Mouse (Mus musculus): ENCODE results near the gene Gstp3. TPM values are rescaled to one million over a fixed set of nuclear protein-coding genes. Genes with fewer than 3 reads are reported as not detected.

Gstp3 gene
- polyA plus RNA-seq, 1 experiment from 2014 or later, result not detected

DNA sequence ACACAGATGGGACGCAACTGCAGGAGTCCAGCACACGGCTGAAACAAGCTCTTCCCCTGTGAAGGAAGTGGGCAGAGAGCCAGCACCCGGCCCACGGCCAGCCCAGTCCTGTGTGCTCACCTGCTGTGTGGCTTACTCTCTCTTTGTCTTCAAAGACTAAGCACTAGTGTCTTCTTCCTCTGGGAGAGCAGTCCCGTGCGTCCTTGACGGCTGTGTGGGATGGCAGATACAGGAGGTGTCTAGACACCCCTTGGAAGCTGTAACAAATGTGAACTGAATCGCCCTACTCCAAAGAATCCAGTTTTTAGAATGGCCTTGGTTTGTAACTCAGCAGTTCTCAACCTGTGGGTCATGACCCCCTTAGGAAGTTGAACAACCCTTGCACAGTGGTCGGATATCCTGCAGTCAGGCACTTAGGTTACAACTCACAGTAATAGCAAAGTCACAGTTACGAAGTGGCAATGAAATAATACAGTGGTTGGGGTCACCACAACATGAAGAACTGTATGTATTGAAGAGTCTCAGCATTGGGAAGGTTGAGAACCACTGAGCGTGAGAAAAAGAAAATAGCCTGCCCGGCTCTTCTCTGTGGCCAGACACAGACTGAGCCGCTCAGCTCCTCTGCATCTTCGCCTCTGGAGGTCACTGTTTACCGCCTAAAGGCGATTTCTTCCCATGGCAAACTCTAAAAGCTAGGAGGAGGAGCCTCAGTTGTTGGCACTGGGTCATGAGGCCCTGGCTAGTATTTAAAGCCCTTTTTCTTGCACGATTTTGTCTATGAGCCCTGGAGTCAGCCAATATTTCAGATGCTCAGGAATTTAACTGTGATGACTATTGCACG is 40.4 kb downstream of the Gstp3 start:
- 37% methylated on average over 18 of the region's 18 CpGs for WGBS

DNA sequence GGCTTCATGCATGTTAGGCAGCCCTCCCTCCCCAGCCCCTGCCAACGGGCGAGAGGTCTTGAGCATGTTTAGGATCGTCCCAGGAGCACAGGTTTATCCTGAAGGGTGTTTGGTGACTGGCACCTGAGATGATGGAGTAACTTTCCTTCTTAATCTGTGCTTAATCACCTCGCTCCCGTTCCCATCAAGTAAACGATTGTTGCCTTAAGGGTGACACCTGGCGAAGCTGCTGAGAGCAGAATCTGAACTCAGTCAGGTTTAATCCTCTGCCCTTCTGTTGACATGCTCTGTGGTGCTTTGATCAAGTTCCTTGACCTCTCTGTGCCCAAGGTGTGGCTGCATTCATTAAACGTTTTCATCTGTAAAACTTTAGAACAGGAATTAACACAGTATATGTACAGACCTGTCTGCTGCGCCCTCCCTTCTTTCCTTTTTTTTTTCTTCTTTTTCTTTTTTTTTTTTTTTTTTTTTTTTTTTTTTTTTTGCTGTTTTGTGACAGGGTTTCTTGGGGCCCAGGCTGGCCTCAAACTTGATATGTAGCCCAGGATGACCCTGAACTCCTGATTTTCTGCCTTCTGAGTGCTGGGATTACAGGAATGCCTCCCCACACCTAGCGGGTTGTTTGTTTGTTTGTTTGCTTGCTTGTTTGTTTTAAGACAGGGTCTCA is 41.3 kb downstream of the Gstp3 start:
- Histone ChIP-seq H3K4me1 (peaks cover 3% of the 10 kb centered on the region; the same call in 1 of the 2 replicates), H3K27ac (no peak overlapping the region), H3K9ac (no peak overlapping the region), H3K27me3 (peaks cover 5% of the 10 kb centered on the region; the same call in 1 of the 2 replicates), H3K4me2 (no peak overlapping the region), H3K4me3 (replicated peaks) (no peak overlapping the region), H3K9me3 (no peaks in the 10 kb centered on the region), H3K36me3 (replicated peaks) (no peaks in the 10 kb centered on the region)
- no peak for ATAC-seq (ENCODE audit: low FRiP score)
- 69% methylated on average over 10 of the region's 10 CpGs for WGBS

More for the DNA sequence above, 40.4 kb downstream of the Gstp3 start:
- Histone ChIP-seq H3K9me3 (no peaks in the 10 kb centered on the region), H3K27me3 (peaks cover 5% of the 10 kb centered on the region; the same call in 1 of the 2 replicates), H3K4me2 (no peak overlapping the region), H3K9ac (no peak overlapping the region), H3K4me1 (peaks cover 3% of the 10 kb centered on the region; the same call in 1 of the 2 replicates), H3K4me3 (replicated peaks) (no peak overlapping the region), H3K27ac (no peak overlapping the region), H3K36me3 (replicated peaks) (no peaks in the 10 kb centered on the region)
- ATAC-seq (ENCODE audit: low FRiP score), result 0 out of 2 replicates have a peak, but pooled peaks have one; percentile 71

- no peak overlapping the region for H3K9ac ChIP-seq
- H3K36me3 ChIP-seq (replicated peaks), result no peaks in the 10 kb centered on the region
- H3K4me3 ChIP-seq (replicated peaks), result no peak overlapping the region
- H3K9me3 ChIP-seq, result no peaks in the 10 kb centered on the region
- peaks cover 5% of the 10 kb centered on the region; the same call in 1 of the 2 replicates for H3K27me3 ChIP-seq
- H3K4me1 ChIP-seq, result peaks cover 15% of the 10 kb centered on the region
- no peak for ATAC-seq (ENCODE audit: low FRiP score)
- H3K27ac ChIP-seq, result no peak overlapping the region
- no peak overlapping the region for H3K4me2 ChIP-seq
- WGBS, result 69% methylated on average over 5 of the region's 5 CpGs
Observed at GRCm38 (mm10) chr19:4015635-4016034, 43.7 kb downstream of the Gstp3 start.

DNA sequence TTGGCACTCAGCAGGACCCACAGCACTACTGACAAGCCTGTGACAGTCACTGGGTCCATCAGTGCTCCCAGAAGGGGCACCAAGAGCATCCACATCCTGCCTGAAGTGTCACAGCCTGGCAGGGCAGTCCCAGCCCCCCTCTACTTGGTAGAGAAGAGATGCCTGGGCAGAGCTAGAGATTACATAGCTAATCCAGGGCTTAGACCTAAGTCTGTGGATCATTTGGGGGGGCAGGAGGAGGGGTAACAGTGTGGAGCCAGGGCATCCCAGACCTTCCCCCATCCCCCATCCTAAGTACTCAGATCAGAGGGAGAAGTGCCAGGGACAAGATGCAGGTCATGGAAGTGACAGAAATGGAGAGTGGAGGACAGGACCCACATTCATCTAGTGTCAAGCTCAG is 44.6 kb downstream of the Gstp3 start:
- H3K4me3 ChIP-seq (replicated peaks), result no peak overlapping the region
- H3K9me3 ChIP-seq, result no peaks in the 10 kb centered on the region
- peaks cover 7% of the 10 kb centered on the region for H3K36me3 ChIP-seq (replicated peaks)
- no peak for ATAC-seq (ENCODE audit: low FRiP score)
- H3K4me1 ChIP-seq, result peaks cover 15% of the 10 kb centered on the region
- H3K9ac ChIP-seq, result no peak overlapping the region
- H3K27ac ChIP-seq, result no peak overlapping the region
- H3K4me2 ChIP-seq, result no peak overlapping the region
- H3K27me3 ChIP-seq, result peaks cover 5% of the 10 kb centered on the region; the same call in 1 of the 2 replicates

GRCm38 (mm10) chr19:4013066-4013465 is 46.3 kb downstream of the Gstp3 start:
- peaks cover 13% of the 10 kb centered on the region for H3K4me1 ChIP-seq
- peaks cover 5% of the 10 kb centered on the region; the same call in 1 of the 2 replicates for H3K27me3 ChIP-seq
- peaks cover 24% of the 10 kb centered on the region for H3K36me3 ChIP-seq (replicated peaks)
- H3K27ac ChIP-seq, result no peak overlapping the region
- no peak overlapping the region; the same call in 1 of the 2 replicates for H3K9ac ChIP-seq
- H3K4me2 ChIP-seq, result peak overlapping the region; percentile 46
- ATAC-seq (ENCODE audit: low FRiP score), result no peak; the same call in 1 of the 2 replicates
- peak overlapping the region; percentile 89 for H3K4me3 ChIP-seq (replicated peaks)
- WGBS, result 25% methylated on average over 9 of the region's 9 CpGs
- no peaks in the 10 kb centered on the region for H3K9me3 ChIP-seq

- H3K27ac ChIP-seq, result peak within 1 kb of the TSS; percentile 26; the same call in 1 of the 2 replicates
- peaks cover 29% of the 10 kb centered on the region for H3K36me3 ChIP-seq (replicated peaks)
- H3K9me3 ChIP-seq, result no peaks in the 10 kb centered on the region
Observed at GRCm38 (mm10) chr19:4012432-4013022, 46.8 kb downstream of the Gstp3 start, which contains the start of gene Ndufv1. Gene Ndufv1, minus strand, starts transcription at chr19:4012806.

GRCm38 (mm10) chr19:4011086-4011485 is 48.3 kb downstream of the Gstp3 start:
- 96% methylated on average over 5 of the region's 5 CpGs for WGBS
- no peak overlapping the region for H3K27ac ChIP-seq
- ATAC-seq (ENCODE audit: low FRiP score), result no peak
- H3K4me2 ChIP-seq, result no peak overlapping the region
- H3K4me1 ChIP-seq, result peaks cover 13% of the 10 kb centered on the region
- no peaks in the 10 kb centered on the region for H3K9me3 ChIP-seq
- no peak overlapping the region for H3K4me3 ChIP-seq (replicated peaks)
- no peak overlapping the region for H3K9ac ChIP-seq
- H3K36me3 ChIP-seq (replicated peaks), result peaks cover 44% of the 10 kb centered on the region
- H3K27me3 ChIP-seq, result no peaks in the 10 kb centered on the region

More at GRCm38 (mm10) chr19:4012432-4013022, 46.8 kb downstream of the Gstp3 start, which contains the start of gene Ndufv1:
- peak within 1 kb of the TSS; percentile 68 for H3K4me2 ChIP-seq
- under 1% methylated on average over 45 of the region's 45 CpGs for WGBS
- peak; percentile 100 for ATAC-seq (ENCODE audit: low FRiP score)
- H3K4me3 ChIP-seq (replicated peaks), result peak within 1 kb of the TSS; percentile 89
- no peaks in the 10 kb centered on the region for H3K27me3 ChIP-seq
- H3K9ac ChIP-seq, result peak within 1 kb of the TSS; percentile 71
- peaks cover 13% of the 10 kb centered on the region for H3K4me1 ChIP-seq

Other genes with a start within 250 kb of the Gstp3 start
- gene Chka, start 207.8 kb downstream of the Gstp3 start, polyA plus RNA-seq (2016; fragmentation: Nextera tagmentation; extraction: Ambion mirVana), result 63.5 and 69.6 TPM in 2 replicates
- 10.3 and 12.4 TPM in 2 replicates for gene Tcirg1, start 152.4 kb downstream of the Gstp3 start, polyA plus RNA-seq (2016; fragmentation: Nextera tagmentation; extraction: Ambion mirVana)
- gene Ndufs8, start 146.8 kb downstream of the Gstp3 start, polyA plus RNA-seq (2016; fragmentation: Nextera tagmentation; extraction: Ambion mirVana), result 166 and 168 TPM in 2 replicates
- 0.64 and 0.69 TPM in 2 replicates for gene Aldh3b1, start 129.8 kb downstream of the Gstp3 start, polyA plus RNA-seq (2016; fragmentation: Nextera tagmentation; extraction: Ambion mirVana)
- 4.8 TPM in 2 replicates for gene Unc93b1, start 124.4 kb downstream of the Gstp3 start, polyA plus RNA-seq (2016; fragmentation: Nextera tagmentation; extraction: Ambion mirVana)
- not detected in 2 replicates for gene Aldh3b3, start 100.9 kb downstream of the Gstp3 start, polyA plus RNA-seq (2016; fragmentation: Nextera tagmentation; extraction: Ambion mirVana)
- 0.26 and 0.70 TPM in 2 replicates for gene Aldh3b2, start 87.2 kb downstream of the Gstp3 start, polyA plus RNA-seq (2016; fragmentation: Nextera tagmentation; extraction: Ambion mirVana)
- gene Acy3, start 73.0 kb downstream of the Gstp3 start, polyA plus RNA-seq (2016; fragmentation: Nextera tagmentation; extraction: Ambion mirVana), result 0.58 and 1.4 TPM in 2 replicates
- not detected in 2 replicates for gene Tbx10, start 66.8 kb downstream of the Gstp3 start, polyA plus RNA-seq (2016; fragmentation: Nextera tagmentation; extraction: Ambion mirVana)
- 19.3 and 20.8 TPM in 2 replicates for gene Nudt8, start 59.0 kb downstream of the Gstp3 start, polyA plus RNA-seq (2016; fragmentation: Nextera tagmentation; extraction: Ambion mirVana)
- 4.1 and 4.3 TPM in 2 replicates for gene Gm49405, start 58.9 kb downstream of the Gstp3 start, polyA plus RNA-seq (2016; fragmentation: Nextera tagmentation; extraction: Ambion mirVana)
- gene Doc2g, start 56.3 kb downstream of the Gstp3 start, polyA plus RNA-seq (2016; fragmentation: Nextera tagmentation; extraction: Ambion mirVana), result 6.3 TPM in 2 replicates
- gene Ndufv1, start 46.8 kb downstream of the Gstp3 start, polyA plus RNA-seq (2016; fragmentation: Nextera tagmentation; extraction: Ambion mirVana), result 186 and 204 TPM in 2 replicates
- gene Gstp1, start 21.6 kb downstream of the Gstp3 start, polyA plus RNA-seq (2016; fragmentation: Nextera tagmentation; extraction: Ambion mirVana), result 321 and 346 TPM in 2 replicates
- gene Gstp2, start 13.5 kb downstream of the Gstp3 start, polyA plus RNA-seq (2016; fragmentation: Nextera tagmentation; extraction: Ambion mirVana), result 1.6 and 5.5 TPM in 2 replicates
- gene Cabp2, start 22.0 kb upstream of the Gstp3 start, polyA plus RNA-seq (2016; fragmentation: Nextera tagmentation; extraction: Ambion mirVana), result not detected in 2 replicates
- 70.4 and 73.9 TPM in 2 replicates for gene Cdk2ap2, start 37.6 kb upstream of the Gstp3 start, polyA plus RNA-seq (2016; fragmentation: Nextera tagmentation; extraction: Ambion mirVana)
- gene Pitpnm1, start 40.4 kb upstream of the Gstp3 start, polyA plus RNA-seq (2016; fragmentation: Nextera tagmentation; extraction: Ambion mirVana), result 21.5 and 22.9 TPM in 2 replicates
- 56.4 and 60.7 TPM in 2 replicates for gene Aip, start 66.3 kb upstream of the Gstp3 start, polyA plus RNA-seq (2016; fragmentation: Nextera tagmentation; extraction: Ambion mirVana)
- gene Gpr152, start 80.2 kb upstream of the Gstp3 start, polyA plus RNA-seq (2016; fragmentation: Nextera tagmentation; extraction: Ambion mirVana), result not detected in 2 replicates
- gene Cabp4, start 84.5 kb upstream of the Gstp3 start, polyA plus RNA-seq (2016; fragmentation: Nextera tagmentation; extraction: Ambion mirVana), result 0.09 TPM in 2 replicates
- 125 and 135 TPM in 2 replicates for gene Coro1b, start 89.0 kb upstream of the Gstp3 start, polyA plus RNA-seq (2016; fragmentation: Nextera tagmentation; extraction: Ambion mirVana)
- 0.51 and 0.74 TPM in 2 replicates for gene Ptprcap, start 94.0 kb upstream of the Gstp3 start, polyA plus RNA-seq (2016; fragmentation: Nextera tagmentation; extraction: Ambion mirVana)
- gene Rps6kb2, start 103.8 kb upstream of the Gstp3 start, polyA plus RNA-seq (2016; fragmentation: Nextera tagmentation; extraction: Ambion mirVana), result 59.5 and 62.5 TPM in 2 replicates
- gene Carns1, start 115.9 kb upstream of the Gstp3 start, polyA plus RNA-seq (2016; fragmentation: Nextera tagmentation; extraction: Ambion mirVana), result 3.2 TPM in 2 replicates
- 0.31 and 0.86 TPM in 2 replicates for gene Tbc1d10c, start 131.7 kb upstream of the Gstp3 start, polyA plus RNA-seq (2016; fragmentation: Nextera tagmentation; extraction: Ambion mirVana)
- 689 and 709 TPM in 2 replicates for gene Ppp1ca, start 132.5 kb upstream of the Gstp3 start, polyA plus RNA-seq (2016; fragmentation: Nextera tagmentation; extraction: Ambion mirVana)
- gene Rad9a, start 142.1 kb upstream of the Gstp3 start, polyA plus RNA-seq (2016; fragmentation: Nextera tagmentation; extraction: Ambion mirVana), result 38.8 and 42.2 TPM in 2 replicates
- 0.85 and 1.2 TPM in 2 replicates for gene Clcf1, start 154.7 kb upstream of the Gstp3 start, polyA plus RNA-seq (2016; fragmentation: Nextera tagmentation; extraction: Ambion mirVana)
- not detected in 2 replicates for gene AC109138.7, start 154.8 kb upstream of the Gstp3 start, polyA plus RNA-seq (2016; fragmentation: Nextera tagmentation; extraction: Ambion mirVana)
- gene Pold4, start 172.3 kb upstream of the Gstp3 start, polyA plus RNA-seq (2016; fragmentation: Nextera tagmentation; extraction: Ambion mirVana), result 11.7 and 13.1 TPM in 2 replicates
- gene Ssh3, start 209.6 kb upstream of the Gstp3 start, polyA plus RNA-seq (2016; fragmentation: Nextera tagmentation; extraction: Ambion mirVana), result 5.6 and 6.1 TPM in 2 replicates
- gene Ankrd13d, start 223.6 kb upstream of the Gstp3 start, polyA plus RNA-seq (2016; fragmentation: Nextera tagmentation; extraction: Ambion mirVana), result 12.6 and 14.2 TPM in 2 replicates
- gene Grk2, start 246.7 kb upstream of the Gstp3 start, polyA plus RNA-seq (2016; fragmentation: Nextera tagmentation; extraction: Ambion mirVana), result 18.7 and 19.0 TPM in 2 replicates

All from forebrain, embryonic 12.5 days (tissue).